Mouse (Mus musculus): Measurements from ENCODE around the gene Mpz. TPM values are rescaled to one million over a fixed set of nuclear protein-coding genes. Genes with fewer than 3 reads are reported as not detected.
"Not testable (repeated sequence)": the region's sequence is repeated elsewhere in the genome, so short reads cannot be mapped to it uniquely, and the experiment has no call there.

The Mpz gene
- polyA plus RNA-seq, 1 experiment from 2014 or later: 0.51 TPM

GRCm38 (mm10) chr1:171120893-171121292 lies 29.6 kb upstream of the Mpz start:
- no peak for ATAC-seq (ENCODE audit: low FRiP score, low TSS enrichment)
- Histone ChIP-seq H3K9me3 (ENCODE audit: control insufficient read depth, low read length) (no peaks in the 10 kb centered on the region), H3K27me3 (ENCODE audit: control insufficient read depth, insufficient read depth, low read length) (no peaks in the 10 kb centered on the region), H3K9ac (replicated peaks; ENCODE audit: low read length) (no peak overlapping the region), H3K4me3 (replicated peaks; ENCODE audit: low read depth, low read length) (no peak overlapping the region), H3K4me2 (ENCODE audit: low read length) (no peak overlapping the region), H3K4me1 (ENCODE audit: control insufficient read depth, insufficient read depth, low read length) (no peaks in the 10 kb centered on the region), H3K27ac (replicated peaks; ENCODE audit: low read depth, low read length) (no peak overlapping the region), H3K36me3 (ENCODE audit: control insufficient read depth, insufficient read depth, low read length) (no peaks in the 10 kb centered on the region)
- DNase-seq: no peak
- 70% methylated on average over 3 of the region's 3 CpGs for WGBS

GRCm38 (mm10) chr1:171121839-171122238 lies 28.7 kb upstream of the Mpz start:
- H3K4me1 ChIP-seq (ENCODE audit: control insufficient read depth, insufficient read depth, low read length): no peaks in the 10 kb centered on the region
- DNase-seq (no peak), ATAC-seq (ENCODE audit: low FRiP score, low TSS enrichment) (no peak)
- H3K4me3 ChIP-seq (replicated peaks; ENCODE audit: low read depth, low read length): no peak overlapping the region
- 0 out of 2 replicates have a peak, but pooled peaks cover 1% of the 10 kb centered on the region for H3K36me3 ChIP-seq (ENCODE audit: control insufficient read depth, insufficient read depth, low read length)
- H3K27me3 ChIP-seq (ENCODE audit: control insufficient read depth, insufficient read depth, low read length): no peaks in the 10 kb centered on the region
- WGBS: 43% methylated on average over 5 of the region's 5 CpGs
- no peak overlapping the region for H3K27ac ChIP-seq (replicated peaks; ENCODE audit: low read depth, low read length)
- H3K4me2 ChIP-seq (ENCODE audit: low read length): no peak overlapping the region
- no peaks in the 10 kb centered on the region for H3K9me3 ChIP-seq (ENCODE audit: control insufficient read depth, low read length)
- no peak overlapping the region for H3K9ac ChIP-seq (replicated peaks; ENCODE audit: low read length)

- no peaks in the 10 kb centered on the region for H3K27me3 ChIP-seq (ENCODE audit: control insufficient read depth, insufficient read depth, low read length)
- no peak overlapping the region for H3K27ac ChIP-seq (replicated peaks; ENCODE audit: low read depth, low read length)
- H3K4me1 ChIP-seq (ENCODE audit: control insufficient read depth, insufficient read depth, low read length): no peaks in the 10 kb centered on the region
- H3K9ac ChIP-seq (replicated peaks; ENCODE audit: low read length): no peak overlapping the region
- H3K9me3 ChIP-seq (ENCODE audit: control insufficient read depth, low read length): no peaks in the 10 kb centered on the region
- DNase-seq (no peak), ATAC-seq (ENCODE audit: low FRiP score, low TSS enrichment) (no peak)
- H3K4me2 ChIP-seq (ENCODE audit: low read length): no peak overlapping the region
- H3K36me3 ChIP-seq (ENCODE audit: control insufficient read depth, insufficient read depth, low read length): peaks cover 10% of the 10 kb centered on the region
- no peak overlapping the region for H3K4me3 ChIP-seq (replicated peaks; ENCODE audit: low read depth, low read length)
- 47% methylated on average over 7 of the region's 7 CpGs for WGBS
Measured at GRCm38 (mm10) chr1:171122932-171123331, 27.6 kb upstream of the Mpz start.

- H3K4me3 ChIP-seq (replicated peaks; ENCODE audit: low read depth, low read length): no peak overlapping the region
- no peak overlapping the region for H3K9ac ChIP-seq (replicated peaks; ENCODE audit: low read length)
- DNase-seq (no peak), ATAC-seq (ENCODE audit: low FRiP score, low TSS enrichment) (no peak)
- H3K4me1 ChIP-seq (ENCODE audit: control insufficient read depth, insufficient read depth, low read length): no peaks in the 10 kb centered on the region
- no peak overlapping the region for H3K27ac ChIP-seq (replicated peaks; ENCODE audit: low read depth, low read length)
- H3K36me3 ChIP-seq (ENCODE audit: control insufficient read depth, insufficient read depth, low read length): peaks cover 24% of the 10 kb centered on the region
- H3K9me3 ChIP-seq (ENCODE audit: control insufficient read depth, low read length): no peaks in the 10 kb centered on the region
- no peaks in the 10 kb centered on the region for H3K27me3 ChIP-seq (ENCODE audit: control insufficient read depth, insufficient read depth, low read length)
- 90% methylated on average over 5 of the region's 5 CpGs for WGBS
- no peak overlapping the region for H3K4me2 ChIP-seq (ENCODE audit: low read length)
Measured at GRCm38 (mm10) chr1:171124398-171124797, 26.1 kb upstream of the Mpz start.

- no peaks in the 10 kb centered on the region for H3K4me1 ChIP-seq (ENCODE audit: control insufficient read depth, insufficient read depth, low read length)
- H3K9me3 ChIP-seq (ENCODE audit: control insufficient read depth, low read length): no peaks in the 10 kb centered on the region
- H3K9ac ChIP-seq (replicated peaks; ENCODE audit: low read length): no peak overlapping the region
- no peak overlapping the region for H3K27ac ChIP-seq (replicated peaks; ENCODE audit: low read depth, low read length)
- DNase-seq (no peak), ATAC-seq (ENCODE audit: low FRiP score, low TSS enrichment) (no peak)
- no peak overlapping the region for H3K4me2 ChIP-seq (ENCODE audit: low read length)
- H3K36me3 ChIP-seq (ENCODE audit: control insufficient read depth, insufficient read depth, low read length): peaks cover 68% of the 10 kb centered on the region
- 64% methylated on average over 7 of the region's 7 CpGs for WGBS
- no peaks in the 10 kb centered on the region for H3K27me3 ChIP-seq (ENCODE audit: control insufficient read depth, insufficient read depth, low read length)
- H3K4me3 ChIP-seq (replicated peaks; ENCODE audit: low read depth, low read length): no peak overlapping the region
Measured at GRCm38 (mm10) chr1:171129251-171129650, 21.3 kb upstream of the Mpz start.

- H3K9me3 ChIP-seq (ENCODE audit: control insufficient read depth, low read length): no peaks in the 10 kb centered on the region
- H3K36me3 ChIP-seq (ENCODE audit: control insufficient read depth, insufficient read depth, low read length): peaks cover 86% of the 10 kb centered on the region
- no peak for ATAC-seq (ENCODE audit: low FRiP score, low TSS enrichment)
Measured at GRCm38 (mm10) chr1:171130971-171131370, 19.5 kb upstream of the Mpz start.

GRCm38 (mm10) chr1:171135600-171135999 lies 14.9 kb upstream of the Mpz start:
- no peak overlapping the region for H3K4me3 ChIP-seq (replicated peaks; ENCODE audit: low read depth, low read length)
- no peak overlapping the region for H3K4me2 ChIP-seq (ENCODE audit: low read length)
- DNase-seq: no peak
- ATAC-seq (ENCODE audit: low FRiP score, low TSS enrichment): no peak
- no peaks in the 10 kb centered on the region for H3K27me3 ChIP-seq (ENCODE audit: control insufficient read depth, insufficient read depth, low read length)
- H3K36me3 ChIP-seq (ENCODE audit: control insufficient read depth, insufficient read depth, low read length): peaks cover 87% of the 10 kb centered on the region
- H3K9ac ChIP-seq (replicated peaks; ENCODE audit: low read length): no peak overlapping the region
- H3K9me3 ChIP-seq (ENCODE audit: control insufficient read depth, low read length): no peaks in the 10 kb centered on the region
- no peak overlapping the region for H3K27ac ChIP-seq (replicated peaks; ENCODE audit: low read depth, low read length)
- 98% methylated on average over 2 of the region's 2 CpGs for WGBS
- H3K4me1 ChIP-seq (ENCODE audit: control insufficient read depth, insufficient read depth, low read length): no peaks in the 10 kb centered on the region

More at GRCm38 (mm10) chr1:171130971-171131370, 19.5 kb upstream of the Mpz start:
- Histone ChIP-seq H3K27ac (replicated peaks; ENCODE audit: low read depth, low read length) (no peak overlapping the region), H3K4me2 (ENCODE audit: low read length) (no peak overlapping the region), H3K27me3 (ENCODE audit: control insufficient read depth, insufficient read depth, low read length) (no peaks in the 10 kb centered on the region), H3K4me3 (replicated peaks; ENCODE audit: low read depth, low read length) (no peak overlapping the region), H3K4me1 (ENCODE audit: control insufficient read depth, insufficient read depth, low read length) (no peaks in the 10 kb centered on the region), H3K9ac (replicated peaks; ENCODE audit: low read length) (no peak overlapping the region)
- no peak for DNase-seq
- 94% methylated on average over 1 of the region's 1 CpGs for whole genome bisulfite sequencing

- H3K27me3 ChIP-seq (ENCODE audit: control insufficient read depth, insufficient read depth, low read length); H3K9ac ChIP-seq (replicated peaks; ENCODE audit: low read length); H3K4me3 ChIP-seq (replicated peaks; ENCODE audit: low read depth, low read length); H3K27ac ChIP-seq (replicated peaks; ENCODE audit: low read depth, low read length); H3K4me1 ChIP-seq (ENCODE audit: control insufficient read depth, insufficient read depth, low read length); ATAC-seq (ENCODE audit: low FRiP score, low TSS enrichment); DNase-seq; H3K4me2 ChIP-seq (ENCODE audit: low read length); H3K9me3 ChIP-seq (ENCODE audit: control insufficient read depth, low read length): not testable (repeated sequence)
- peaks cover 90% of the 10 kb centered on the region for H3K36me3 ChIP-seq (ENCODE audit: control insufficient read depth, insufficient read depth, low read length)
- 93% methylated on average over 8 of the region's 8 CpGs for WGBS
Measured at GRCm38 (mm10) chr1:171137486-171138155, 12.9 kb upstream of the Mpz start.

GRCm38 (mm10) chr1:171142981-171143380 lies 7.5 kb upstream of the Mpz start:
- not testable (repeated sequence) for DNase-seq; H3K4me1 ChIP-seq (ENCODE audit: control insufficient read depth, insufficient read depth, low read length); ATAC-seq (ENCODE audit: low FRiP score, low TSS enrichment); H3K27ac ChIP-seq (replicated peaks; ENCODE audit: low read depth, low read length); H3K9me3 ChIP-seq (ENCODE audit: control insufficient read depth, low read length); H3K27me3 ChIP-seq (ENCODE audit: control insufficient read depth, insufficient read depth, low read length); H3K4me3 ChIP-seq (replicated peaks; ENCODE audit: low read depth, low read length); H3K4me2 ChIP-seq (ENCODE audit: low read length); H3K9ac ChIP-seq (replicated peaks; ENCODE audit: low read length)
- WGBS: 91% methylated on average over 9 of the region's 11 CpGs
- H3K36me3 ChIP-seq (ENCODE audit: control insufficient read depth, insufficient read depth, low read length): peaks cover 66% of the 10 kb centered on the region
